Mouse (Mus musculus) large intestine, adult 2 months (tissue): Measurements from ENCODE around the gene Casp9. TPM values are rescaled to one million over a fixed set of nuclear protein-coding genes. Genes with fewer than 3 reads are reported as not detected.

Source experiments
- DNase-seq: peaks from one replicate; pipeline ENCODE4 v3.0.0-alpha.2; 2012; ENCODE audit warnings: low read depth, low spot score
- WGBS: fragments of 180-500 bp; shearing (Covaris S2); methylation state at CpG from one replicate; pipeline ENCODE4 v1.1.7; 2018; 5-methylcytosine and 5-hydroxymethylcytosine counted together
- polyA plus RNA-seq: library from polyadenylated mRNA; depleted of rRNA; stranded (reverse); fragments of >200 nt; gene quantifications from 2 replicates; pipeline ENCODE4 v1.2.3, GENCODE M21; 2012; rRNA removed

The Casp9 gene
- polyA plus RNA-seq, 1 experiment: 11.8 TPM

GRCm38 (mm10) chr4:141860246-141860841 is 66.9 kb downstream of the Casp9 start:
- DNase-seq: no peak
- 26% methylated on average over 19 of the region's 19 CpGs for WGBS

- WGBS: 57% methylated on average over 17 of the region's 17 CpGs
- DNase-seq: no peak
Measured at GRCm38 (mm10) chr4:141861591-141862295, 68.3 kb downstream of the Casp9 start.

- WGBS: 39% methylated on average over 5 of the region's 5 CpGs
- DNase-seq: no peak
Measured at GRCm38 (mm10) chr4:141862867-141863266, 69.5 kb downstream of the Casp9 start.

- 75% methylated on average over 7 of the region's 7 CpGs for WGBS
- no peak for DNase-seq
Measured at GRCm38 (mm10) chr4:141863726-141864280, 70.4 kb downstream of the Casp9 start.

- DNase-seq: no peak
- WGBS: 89% methylated on average over 8 of the region's 8 CpGs
Measured at GRCm38 (mm10) chr4:141864506-141864905, 71.1 kb downstream of the Casp9 start.

GRCm38 (mm10) chr4:141865006-141865405 is 71.6 kb downstream of the Casp9 start:
- WGBS: 69% methylated on average over 5 of the region's 5 CpGs
- DNase-seq: no peak

Other genes with a start within 250 kb of the Casp9 start
- gene Fblim1, start 187.5 kb upstream of the Casp9 start, polyA plus RNA-seq: 68.0 and 133 TPM in 2 replicates
- gene Tmem82, start 175.0 kb upstream of the Casp9 start, polyA plus RNA-seq: 37.3 and 60.7 TPM in 2 replicates
- gene Slc25a34, start 169.8 kb upstream of the Casp9 start, polyA plus RNA-seq: 7.4 and 16.4 TPM in 2 replicates
- 11.7 and 16.7 TPM in 2 replicates for gene Plekhm2, start 128.7 kb upstream of the Casp9 start, polyA plus RNA-seq
- gene Rsc1a1, start 108.0 kb upstream of the Casp9 start, polyA plus RNA-seq: 13.5 and 19.5 TPM in 2 replicates
- gene Ddi2, start 70.2 kb upstream of the Casp9 start, polyA plus RNA-seq: 12.1 and 22.2 TPM in 2 replicates
- 9.9 and 16.9 TPM in 2 replicates for gene Agmat, start 46.9 kb upstream of the Casp9 start, polyA plus RNA-seq
- gene Dnajc16, start 2.7 kb upstream of the Casp9 start, polyA plus RNA-seq: 6.3 and 8.1 TPM in 2 replicates
- 1.7 and 4.1 TPM in 2 replicates for gene Cela2a, start 32.5 kb downstream of the Casp9 start, polyA plus RNA-seq
- 0.17 and 0.32 TPM in 2 replicates for gene Ctrc, start 52.7 kb downstream of the Casp9 start, polyA plus RNA-seq
- gene Efhd2, start 81.3 kb downstream of the Casp9 start, polyA plus RNA-seq: 252 and 270 TPM in 2 replicates
- gene Fhad1, start 221.5 kb downstream of the Casp9 start, polyA plus RNA-seq: 0.33 and 0.38 TPM in 2 replicates